Mouse (Mus musculus) inflammation-experienced regulatory T-cells, adult 16 weeks (primary cell): ENCODE measurements around the gene Cyb561a3. TPM values are rescaled to one million over a fixed set of nuclear protein-coding genes. Genes with fewer than 3 reads are reported as not detected.

Experiments used
- polyA plus RNA-seq: library from polyadenylated mRNA; unstranded; fragments of 100-300 nt; shearing (Covaris generic); gene quantifications from one replicate; pipeline ENCODE4 v1.2.1, GENCODE M21; 2017

The Cyb561a3 gene
- polyA plus RNA-seq, result 53.0 TPM

DNA sequence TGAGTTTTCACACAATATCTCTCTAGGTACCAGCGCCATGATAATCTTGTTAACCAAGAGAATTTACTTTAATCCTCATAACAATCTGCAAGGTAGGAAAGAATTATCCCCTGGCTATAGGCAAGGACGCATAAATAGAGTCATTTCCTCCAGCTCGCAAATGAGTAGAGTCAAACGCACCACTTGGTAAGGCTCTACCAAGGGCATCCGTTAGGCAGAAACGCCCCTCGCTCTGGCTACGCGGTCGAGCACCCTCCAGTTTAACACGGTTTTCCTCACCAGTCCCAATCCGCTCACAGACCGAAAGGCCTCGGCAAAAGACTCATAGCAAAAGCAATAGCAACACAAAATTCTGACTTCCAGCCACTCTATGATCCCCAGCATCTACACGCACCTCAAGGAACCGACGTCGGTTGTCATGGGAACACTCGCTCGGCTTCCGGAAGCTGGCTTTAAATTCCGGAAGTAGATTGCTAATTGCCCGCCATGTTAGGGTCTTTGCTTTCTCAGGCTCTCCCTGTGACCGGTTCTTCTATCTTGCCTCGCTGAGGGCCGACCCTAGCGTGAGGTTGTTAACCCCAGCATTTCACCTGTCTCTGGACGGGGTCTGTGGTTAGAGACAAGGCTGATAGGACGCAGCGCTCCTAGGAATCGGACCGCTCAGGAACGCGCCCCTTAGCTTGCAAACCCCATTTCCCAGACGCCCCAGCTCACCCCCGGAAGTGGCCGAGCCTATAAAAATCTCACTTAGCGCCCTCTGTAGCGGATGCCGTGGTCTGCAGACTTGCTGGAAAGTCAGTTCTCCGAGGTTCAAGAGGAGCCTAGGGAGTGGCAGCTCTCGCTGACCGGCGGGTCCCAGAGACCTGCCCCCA, at the start of gene Cyb561a3, which contains the start of gene Tmem138:
Gene Cyb561a3 (plus strand): TSS at position 483 of the 872 bp plus-strand sequence.
Gene Tmem138 (minus strand): TSS at position 673 of the 872 bp plus-strand sequence.

DNA sequence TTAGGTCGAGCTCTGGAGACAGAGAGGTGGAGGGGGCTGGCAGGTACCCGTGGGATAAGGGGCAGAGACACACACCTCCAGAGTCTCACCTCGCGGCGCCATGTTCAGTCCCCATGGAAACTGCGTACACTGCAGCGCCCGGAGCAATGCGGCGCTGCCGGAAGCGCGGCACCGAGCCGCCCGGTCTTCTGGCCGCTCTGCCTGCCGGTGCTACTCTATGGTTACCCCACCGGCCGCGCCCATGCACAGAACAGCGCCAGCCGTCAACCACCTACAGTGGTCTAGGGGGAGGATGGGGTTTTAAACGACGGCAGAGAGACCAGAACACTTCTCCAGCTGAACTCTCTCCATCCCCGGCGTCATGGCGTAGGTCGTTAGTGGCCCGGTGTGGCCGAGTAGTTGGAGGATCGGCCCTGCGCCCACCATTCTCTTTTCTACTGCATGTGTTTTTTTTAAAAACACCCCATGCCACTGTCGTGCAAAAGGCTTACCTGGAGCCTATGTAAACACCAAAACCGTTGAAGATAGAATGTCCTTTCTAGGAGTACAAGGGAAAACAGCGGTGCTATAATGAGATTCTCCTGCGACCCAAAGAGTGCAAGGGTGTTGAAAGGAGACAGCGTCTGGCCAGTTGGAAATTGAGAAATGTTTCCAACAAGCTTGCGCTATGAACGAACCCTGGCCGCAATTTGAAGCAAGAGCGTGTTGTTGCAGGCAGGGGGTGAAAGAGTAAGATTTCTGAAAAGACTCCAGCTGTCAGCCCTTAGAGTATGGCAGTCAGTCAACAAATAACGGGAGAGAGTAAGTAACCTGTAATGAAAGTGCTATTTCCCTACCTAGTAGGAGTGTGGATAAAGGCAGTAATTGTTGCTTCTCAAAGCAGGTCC, 21.1 kb upstream of the Cyb561a3 start, which contains the start of gene Tmem216:
Gene Tmem216 (minus strand): TSS at position 615 of the 887 bp plus-strand sequence.

DNA sequence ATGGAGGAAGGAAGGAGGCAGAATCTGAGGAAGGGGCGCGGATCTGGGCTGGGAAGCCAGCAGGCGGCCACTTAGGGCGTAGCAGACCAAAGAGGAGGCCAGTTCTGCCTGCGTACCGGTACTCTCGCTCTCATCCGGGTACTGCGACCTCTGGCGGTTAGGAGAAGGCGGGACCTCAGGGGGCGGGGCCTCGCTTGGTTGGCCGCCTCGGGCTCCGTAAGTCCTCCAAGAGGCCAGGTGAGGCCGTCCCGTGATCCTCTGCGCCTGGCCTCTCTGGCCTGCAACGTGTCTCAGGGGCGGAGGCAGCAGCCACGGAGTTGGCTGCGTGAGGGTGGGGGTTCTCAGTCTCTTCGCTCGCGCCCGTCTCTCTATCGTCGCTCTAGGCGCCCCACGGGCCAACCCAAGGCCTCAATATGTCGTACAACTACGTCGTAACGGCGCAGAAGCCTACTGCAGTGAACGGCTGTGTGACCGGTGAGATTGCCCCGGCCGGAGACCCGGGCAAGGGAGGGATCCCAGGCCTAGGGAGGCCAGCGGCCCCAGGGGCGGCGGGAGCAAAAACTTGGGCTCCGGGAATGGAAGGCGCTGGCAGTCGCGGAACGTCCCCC, 28.4 kb downstream of the Cyb561a3 start, which contains the start of the genes Ddb1 and Tkfc:
Gene Ddb1 (plus strand): TSS at position 35 of the 608 bp plus-strand sequence.
Gene Tkfc (minus strand): TSS at position 362 of the 608 bp plus-strand sequence.

DNA sequence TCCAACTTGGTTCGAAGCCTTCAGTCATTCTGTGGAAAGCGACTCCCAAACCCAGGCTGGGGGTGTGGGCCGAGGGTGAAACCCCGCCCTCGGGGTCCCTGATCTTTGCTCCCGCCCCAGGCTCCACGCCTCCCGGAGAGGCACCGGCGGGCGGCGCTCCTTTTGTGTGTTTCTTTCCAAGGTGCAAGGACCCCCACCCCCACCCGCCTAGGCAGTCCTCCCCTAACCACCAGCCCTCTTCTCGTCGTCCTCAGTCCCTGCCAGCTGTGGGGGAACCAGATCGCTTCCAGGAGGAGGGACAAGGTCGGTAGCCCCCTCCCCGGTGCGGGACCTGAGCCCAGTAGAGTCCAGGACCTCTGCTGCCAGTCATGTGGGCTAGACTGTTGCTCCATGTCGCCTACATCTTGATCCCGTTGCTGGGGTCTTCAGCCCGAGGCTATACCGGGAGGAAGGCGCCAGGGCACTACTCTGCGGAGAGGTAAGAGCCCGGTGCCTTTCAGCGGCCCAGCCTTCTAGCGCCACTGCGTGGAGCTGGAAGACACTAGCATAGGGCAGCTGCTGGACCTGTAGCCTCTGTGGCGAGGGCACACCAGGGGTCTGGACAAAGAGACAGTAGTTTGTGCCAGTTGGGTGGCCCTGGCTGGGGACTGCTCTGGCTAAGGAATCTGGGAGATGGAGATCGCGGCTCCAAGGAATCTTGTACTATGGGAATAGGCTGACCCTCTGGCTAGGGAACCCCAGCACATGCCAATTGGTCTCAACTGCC, 57.3 kb downstream of the Cyb561a3 start, which contains the start of gene Vwce:
Gene Vwce (plus strand): TSS at position 108 of the 766 bp plus-strand sequence.

Other genes with a start within 250 kb of the Cyb561a3 start
- 0.13 TPM for gene Syt7, start 188.1 kb upstream of the Cyb561a3 start, polyA plus RNA-seq
- not detected for gene Lrrc10b, start 119.7 kb upstream of the Cyb561a3 start, polyA plus RNA-seq
- gene Ppp1r32, start 94.2 kb upstream of the Cyb561a3 start, polyA plus RNA-seq, result 0.35 TPM
- 33.6 TPM for gene Cpsf7, start 51.9 kb upstream of the Cyb561a3 start, polyA plus RNA-seq
- 94.9 TPM for gene Sdhaf2, start 51.0 kb upstream of the Cyb561a3 start, polyA plus RNA-seq
- 12.7 TPM for gene Tmem216, start 20.9 kb upstream of the Cyb561a3 start, polyA plus RNA-seq
- gene Tmem138, start 190 bp downstream of the Cyb561a3 start, polyA plus RNA-seq, result 22.4 TPM
- gene Ddb1, start 28.2 kb downstream of the Cyb561a3 start, polyA plus RNA-seq, result 208 TPM
- gene Tkfc, start 28.5 kb downstream of the Cyb561a3 start, polyA plus RNA-seq, result 9.0 TPM
- not detected for gene Vwce, start 57.0 kb downstream of the Cyb561a3 start, polyA plus RNA-seq
- gene Pga5, start 100.9 kb downstream of the Cyb561a3 start, polyA plus RNA-seq, result not detected
- gene Vps37c, start 111.6 kb downstream of the Cyb561a3 start, polyA plus RNA-seq, result 26.3 TPM
- gene Cd5, start 161.8 kb downstream of the Cyb561a3 start, polyA plus RNA-seq, result 569 TPM